Mouse (Mus musculus): ENCODE results near the gene Pdlim7.
A peak's percentile ranks its signal among the peaks of the same experiment; 100 is the strongest.

The Pdlim7 gene

DNA sequence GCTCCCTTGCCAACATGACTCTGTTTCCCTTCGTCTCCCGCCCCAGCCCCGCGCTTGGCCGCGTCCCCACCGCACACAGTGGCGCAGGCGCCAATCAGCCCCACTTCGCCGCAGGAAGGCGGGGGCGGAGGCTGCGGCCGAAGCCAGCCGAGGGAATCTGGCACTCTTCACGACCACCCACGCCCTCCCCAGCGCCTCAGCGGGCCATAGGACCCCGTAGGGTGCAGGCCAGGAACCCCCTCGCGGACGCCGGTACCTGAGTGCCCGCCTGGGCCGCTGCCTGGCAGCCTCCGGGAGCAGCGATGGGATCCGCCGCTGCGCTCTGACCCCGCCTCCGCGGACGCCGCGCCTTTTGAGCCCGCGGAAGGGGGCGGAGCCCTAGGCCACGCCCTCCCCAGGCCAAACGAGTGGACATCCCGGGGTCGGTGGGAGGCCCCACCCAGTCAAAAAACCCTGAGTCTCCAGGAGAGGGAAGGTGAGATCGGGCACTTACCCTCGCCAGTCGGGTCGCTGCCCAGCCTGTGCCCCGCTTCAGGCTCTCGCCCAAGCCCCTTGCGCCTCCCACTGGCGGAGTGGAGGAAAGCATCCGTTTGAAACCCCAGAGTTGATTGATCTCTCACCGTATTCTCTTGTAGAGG lies at the start of gene Pdlim7:
Gene Pdlim7 (minus strand): TSS at position 566 of the 638 bp plus-strand sequence.
- DNase-seq (ENCODE audit: low read depth, low spot score) = peak; percentile 74

DNA sequence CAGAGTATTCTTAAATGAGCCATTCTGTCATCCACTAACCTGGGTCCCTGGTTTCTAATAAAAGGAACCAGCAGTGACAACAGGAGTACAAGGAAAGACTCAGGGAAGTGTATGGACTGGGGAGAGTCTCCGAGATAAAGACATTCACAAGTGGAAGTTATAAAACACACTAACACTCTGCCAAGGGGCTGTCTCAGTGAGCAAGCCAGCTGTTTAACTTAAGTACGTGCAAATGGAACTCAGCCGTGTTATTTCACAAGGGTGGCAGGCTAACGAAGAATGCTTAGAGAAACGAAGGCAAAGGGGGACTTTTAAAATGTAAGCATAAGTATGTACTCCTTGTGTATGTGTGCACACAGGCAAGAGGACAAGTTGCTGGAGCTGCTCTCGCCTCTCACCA lies 44.0 kb upstream of the Pdlim7 start:
- no peak for DNase-seq (ENCODE audit: low read depth, low spot score)

DNA sequence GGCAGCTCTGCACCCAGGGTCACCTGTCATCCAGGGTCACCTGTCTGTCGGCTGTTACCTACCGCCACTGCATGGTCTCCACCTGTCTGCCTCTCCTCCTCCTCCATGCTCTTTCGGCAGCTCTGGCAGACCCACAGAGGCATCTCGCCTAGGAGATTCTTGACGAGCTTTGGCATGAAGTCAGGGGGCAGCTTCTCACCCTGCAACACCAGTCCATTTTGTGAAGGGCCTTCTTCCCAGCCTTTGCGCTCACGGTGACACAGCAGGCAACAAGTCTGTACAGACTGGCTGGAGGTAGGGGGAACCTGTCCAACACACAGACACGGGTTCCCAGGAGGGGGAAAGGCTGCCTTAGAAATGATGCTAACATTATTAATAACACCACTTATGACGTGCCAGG lies 42.4 kb upstream of the Pdlim7 start:
- DNase-seq (ENCODE audit: low read depth, low spot score) = no peak

DNA sequence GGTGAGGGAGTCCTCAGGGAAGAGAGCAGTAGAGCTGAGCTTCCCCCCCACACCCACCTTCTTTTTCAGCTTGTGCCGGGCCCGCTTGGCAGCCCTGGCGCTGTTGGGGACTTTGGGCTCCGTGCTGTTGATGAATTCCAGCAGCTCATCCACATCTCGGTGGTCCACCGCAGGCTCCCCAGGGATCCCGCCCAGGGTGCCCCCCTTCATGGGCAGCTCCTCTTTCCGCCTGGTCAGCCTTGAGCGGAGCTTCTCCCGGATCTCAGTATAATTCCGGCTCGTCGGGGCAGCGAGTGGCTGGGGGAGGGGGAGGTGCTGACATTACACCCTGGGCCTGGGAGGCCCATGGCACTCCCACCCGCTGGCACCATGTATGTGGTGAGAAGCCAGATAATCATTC lies 35.6 kb upstream of the Pdlim7 start:
- DNase-seq (ENCODE audit: low read depth, low spot score) = no peak

DNA sequence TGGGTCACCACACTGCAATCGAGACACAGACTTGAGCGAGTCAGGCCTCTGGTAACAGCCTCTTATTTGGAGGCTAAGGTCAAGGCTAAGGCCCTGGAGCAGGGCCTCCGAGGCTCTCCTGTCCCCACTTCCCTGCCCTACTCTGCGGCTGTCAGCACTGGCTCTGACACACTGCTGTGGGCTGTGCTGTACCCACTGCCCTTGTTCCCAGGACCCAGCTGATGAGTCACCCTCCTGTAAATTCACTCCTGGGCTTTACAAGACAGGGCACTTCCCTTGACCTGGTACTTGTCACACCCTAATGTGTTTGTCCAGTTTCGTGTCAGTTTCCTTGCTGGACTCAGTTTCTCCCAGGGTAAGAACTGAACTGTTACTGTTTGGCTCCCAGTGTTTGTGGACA lies 35.0 kb upstream of the Pdlim7 start:
- DNase-seq (ENCODE audit: low read depth, low spot score) = no peak

DNA sequence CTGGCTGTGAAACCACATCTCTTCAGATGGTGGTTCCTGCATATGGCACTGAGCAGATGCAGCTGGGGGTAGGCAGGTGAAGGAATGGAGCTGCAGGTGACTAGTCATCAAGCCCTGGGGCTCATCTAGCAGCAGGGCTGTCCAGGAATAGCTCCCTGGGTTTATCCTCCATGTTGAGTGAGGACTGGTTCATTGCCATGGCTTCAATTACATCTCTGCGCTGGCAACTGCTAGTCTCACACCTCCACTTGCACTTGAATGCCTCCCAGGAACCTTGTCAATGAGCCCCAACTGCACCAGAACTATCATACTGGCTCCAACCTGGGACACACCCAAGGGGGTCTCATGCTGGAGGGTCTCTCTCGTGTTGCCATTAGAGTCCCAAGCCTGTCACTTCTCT lies 34.4 kb upstream of the Pdlim7 start:
- no peak for DNase-seq (ENCODE audit: low read depth, low spot score)

DNA sequence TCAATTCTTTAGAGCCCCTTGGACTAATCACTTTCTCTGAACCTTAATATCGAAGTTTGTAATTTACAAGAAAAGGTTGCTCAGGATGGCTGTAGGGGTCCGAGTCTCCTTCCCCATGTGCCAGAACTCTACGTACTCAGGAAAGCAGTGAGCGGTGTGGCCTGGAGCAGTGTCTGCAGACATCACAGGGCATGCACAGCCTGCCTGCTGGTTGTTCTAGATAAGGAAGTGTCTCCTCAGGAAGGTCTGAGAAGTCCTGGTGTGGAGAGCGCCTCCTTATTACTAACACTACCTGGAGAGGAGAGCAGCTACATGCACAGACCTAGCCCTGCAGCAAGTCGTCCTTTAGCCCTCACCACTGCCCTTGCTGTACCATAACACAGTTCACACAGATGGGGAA lies 31.3 kb upstream of the Pdlim7 start:
- no peak for DNase-seq (ENCODE audit: low read depth, low spot score)

DNA sequence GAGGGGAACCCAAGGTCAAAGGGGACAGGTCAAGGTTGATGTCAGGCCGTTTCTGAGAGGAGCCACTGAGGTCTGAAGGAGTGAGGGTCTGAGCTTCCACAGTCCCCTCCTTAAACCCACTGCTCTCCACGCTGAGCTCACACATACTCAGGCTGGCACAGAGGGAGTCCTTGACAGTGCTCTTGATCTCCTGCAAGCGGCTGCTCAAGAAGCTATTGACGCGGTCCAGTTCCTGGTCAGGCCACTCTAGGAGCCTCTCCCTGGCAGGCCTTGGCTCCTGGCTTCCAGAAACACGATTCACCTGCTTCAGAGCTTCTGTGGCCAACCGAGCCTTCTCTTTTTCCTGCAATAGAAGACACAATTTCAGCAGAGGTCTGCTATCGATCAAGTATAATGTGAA lies 30.0 kb upstream of the Pdlim7 start:
- DNase-seq (ENCODE audit: low read depth, low spot score) = no peak

DNA sequence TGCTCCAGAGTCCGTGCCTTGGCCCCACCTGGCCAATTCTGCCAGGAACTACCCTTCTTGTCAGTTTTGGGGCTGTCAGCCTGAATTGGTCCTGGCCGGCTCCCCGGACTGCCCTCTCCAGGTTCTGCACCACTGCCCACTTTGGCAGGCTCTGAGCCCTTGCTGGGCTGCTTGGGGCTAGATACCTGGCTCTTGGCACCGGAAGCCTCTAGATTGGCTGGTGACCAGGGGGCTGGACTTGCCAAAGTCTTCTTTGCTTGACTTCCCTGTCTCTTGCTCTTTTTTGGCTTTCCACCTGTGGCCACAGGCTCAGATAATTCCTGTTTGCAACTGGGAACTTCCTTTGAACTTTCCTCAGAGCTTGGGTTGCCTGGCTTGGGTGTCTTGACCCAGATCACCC lies 29.4 kb upstream of the Pdlim7 start:
- no peak for DNase-seq (ENCODE audit: low read depth, low spot score)

DNA sequence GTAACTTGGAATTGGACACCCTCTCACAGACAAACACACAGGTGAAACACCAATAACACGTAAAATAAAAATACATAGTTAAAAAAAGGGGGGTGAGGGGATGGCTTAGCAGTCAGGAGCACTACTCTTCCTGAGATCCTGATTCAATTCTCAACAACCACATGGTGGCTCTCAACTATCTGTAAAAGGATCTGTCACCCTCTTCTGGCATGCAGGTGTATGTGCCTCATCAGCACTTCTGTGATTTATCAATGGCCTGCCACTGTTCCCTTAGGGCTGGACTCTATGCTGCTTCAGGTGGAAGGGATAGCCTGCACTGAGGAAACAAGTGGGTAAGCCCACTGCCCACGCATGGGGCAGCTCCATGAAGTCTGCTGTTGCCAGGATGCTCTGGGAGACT lies 27.5 kb upstream of the Pdlim7 start:
- no peak for DNase-seq (ENCODE audit: low read depth, low spot score)

DNA sequence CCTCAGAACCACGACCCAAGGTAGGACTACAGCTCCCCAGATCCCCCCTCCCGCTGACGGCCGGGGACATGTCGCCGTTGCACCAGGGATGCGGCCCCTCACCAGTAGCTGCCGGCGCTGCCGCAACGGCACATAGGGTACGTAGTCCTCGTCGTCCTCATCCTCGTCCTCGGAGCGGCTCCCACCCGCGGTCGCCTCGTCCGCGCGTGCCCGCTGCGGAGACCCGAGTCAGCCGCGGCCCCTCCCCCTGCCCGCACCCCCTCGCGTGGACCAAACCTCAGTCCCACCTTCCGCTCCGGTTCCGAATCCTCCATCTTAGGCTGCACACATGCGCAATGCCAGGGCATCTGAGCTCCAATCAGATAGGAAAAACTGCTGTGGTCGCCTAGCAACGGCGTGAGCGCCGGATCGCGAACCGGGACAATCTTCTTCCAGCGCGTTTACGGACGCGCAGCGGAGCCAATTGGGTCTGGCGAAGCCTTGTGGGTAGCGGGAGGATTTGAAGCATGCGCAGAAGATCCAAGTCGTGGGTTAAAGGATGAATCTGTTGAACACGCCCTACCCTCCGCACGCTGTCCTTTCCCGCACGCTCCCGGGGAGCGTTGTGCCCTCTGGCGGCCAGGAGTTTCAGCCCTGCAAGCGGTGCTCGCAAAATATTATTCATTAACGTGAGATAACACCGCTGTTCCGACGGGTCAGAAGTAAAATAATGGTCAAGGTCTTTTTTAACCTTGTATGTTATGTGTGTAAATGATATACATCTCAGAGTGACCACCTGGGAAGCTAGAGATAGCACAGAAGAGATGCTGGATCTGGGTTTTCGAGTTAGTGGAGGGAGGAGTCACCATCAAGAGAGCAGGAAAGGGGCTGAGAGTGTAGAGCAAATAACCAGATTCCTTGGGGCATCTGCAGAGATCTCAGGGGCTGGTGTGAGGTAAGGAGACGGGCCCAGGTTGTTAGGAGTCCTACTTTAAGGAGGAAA lies 23.0 kb upstream of the Pdlim7 start, which contains the start of gene Ddx41:
Gene Ddx41 (minus strand): TSS at position 465 of the 982 bp plus-strand sequence.
- DNase-seq (ENCODE audit: low read depth, low spot score) = peak; percentile 99

DNA sequence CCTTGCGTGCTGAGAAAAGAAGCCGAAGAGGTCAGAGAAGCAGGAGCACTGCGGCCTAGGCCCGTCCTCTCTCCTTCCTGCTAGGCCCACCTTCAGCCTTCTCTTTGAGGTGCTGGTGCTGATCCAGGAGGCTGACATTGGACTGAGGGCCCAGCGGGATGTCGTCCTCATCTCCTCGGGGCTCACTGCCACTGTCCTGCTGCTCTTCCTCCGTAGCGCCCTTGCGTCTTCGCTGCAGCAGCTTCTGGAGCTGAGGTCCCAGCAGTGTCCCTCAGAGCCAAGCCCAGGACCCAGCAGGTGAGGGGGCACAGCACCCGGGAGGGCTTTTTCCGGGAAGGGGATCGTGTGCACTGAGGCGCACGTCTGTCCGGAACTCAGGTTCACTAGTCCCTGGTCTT lies 22.3 kb upstream of the Pdlim7 start:
- no peak for DNase-seq (ENCODE audit: low read depth, low spot score)

DNA sequence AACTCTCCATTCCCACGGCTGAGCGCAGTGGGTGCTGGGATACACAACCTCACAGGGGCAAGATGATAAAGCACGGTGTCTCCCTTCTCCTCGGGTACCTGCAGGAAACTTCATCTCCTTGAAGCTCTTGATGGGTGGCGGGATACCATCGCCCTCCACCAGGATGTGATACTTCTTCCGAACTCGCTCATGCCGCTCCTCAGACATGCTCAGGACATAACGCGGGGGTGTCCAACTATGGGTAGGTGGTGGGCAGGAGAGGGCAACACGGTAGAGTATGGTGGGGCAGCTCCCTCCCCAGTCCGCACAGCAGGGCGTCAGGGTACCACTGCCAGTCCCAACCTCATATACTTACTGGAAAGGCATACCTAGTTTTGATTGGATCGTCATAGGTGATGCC lies 21.7 kb upstream of the Pdlim7 start:
- no peak for DNase-seq (ENCODE audit: low read depth, low spot score)

DNA sequence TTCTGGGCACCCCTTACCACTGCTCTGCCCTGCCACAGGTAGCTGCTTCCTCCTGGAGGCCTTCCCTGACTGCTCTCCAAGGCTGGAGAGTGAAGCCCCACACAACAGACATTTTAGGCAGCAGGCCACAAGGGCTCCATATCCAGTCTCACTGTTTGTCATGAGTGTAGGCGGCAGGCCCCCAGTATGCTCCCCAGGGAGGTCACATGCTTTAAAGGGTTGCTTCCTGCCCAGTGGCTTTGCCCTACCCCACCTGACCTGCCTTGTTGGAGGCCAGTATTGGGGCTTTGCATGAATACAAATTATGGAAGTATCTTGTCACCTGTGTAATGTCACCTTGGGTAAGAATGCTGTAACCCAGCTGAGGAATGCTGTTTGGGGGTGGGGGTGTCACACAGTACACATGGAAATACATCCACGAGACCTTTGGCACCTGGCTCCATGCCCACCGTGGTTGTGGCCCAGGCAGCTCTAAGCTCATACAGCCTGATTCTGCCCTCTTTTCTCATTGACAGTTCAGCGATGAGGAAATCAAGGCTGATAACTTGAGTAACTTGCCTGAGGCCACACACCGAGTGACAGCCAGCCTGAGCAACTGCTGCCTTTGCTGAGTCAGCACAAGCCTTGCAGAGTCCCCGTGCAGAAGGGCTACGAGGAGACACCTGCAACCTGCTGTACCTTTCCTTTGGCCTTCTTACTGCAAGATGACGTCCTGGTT lies 15.9 kb upstream of the Pdlim7 start, which contains the start of gene Dok3:
Gene Dok3 (minus strand): TSS at position 99 of the 718 bp plus-strand sequence.
- no peak for DNase-seq (ENCODE audit: low read depth, low spot score)

DNA sequence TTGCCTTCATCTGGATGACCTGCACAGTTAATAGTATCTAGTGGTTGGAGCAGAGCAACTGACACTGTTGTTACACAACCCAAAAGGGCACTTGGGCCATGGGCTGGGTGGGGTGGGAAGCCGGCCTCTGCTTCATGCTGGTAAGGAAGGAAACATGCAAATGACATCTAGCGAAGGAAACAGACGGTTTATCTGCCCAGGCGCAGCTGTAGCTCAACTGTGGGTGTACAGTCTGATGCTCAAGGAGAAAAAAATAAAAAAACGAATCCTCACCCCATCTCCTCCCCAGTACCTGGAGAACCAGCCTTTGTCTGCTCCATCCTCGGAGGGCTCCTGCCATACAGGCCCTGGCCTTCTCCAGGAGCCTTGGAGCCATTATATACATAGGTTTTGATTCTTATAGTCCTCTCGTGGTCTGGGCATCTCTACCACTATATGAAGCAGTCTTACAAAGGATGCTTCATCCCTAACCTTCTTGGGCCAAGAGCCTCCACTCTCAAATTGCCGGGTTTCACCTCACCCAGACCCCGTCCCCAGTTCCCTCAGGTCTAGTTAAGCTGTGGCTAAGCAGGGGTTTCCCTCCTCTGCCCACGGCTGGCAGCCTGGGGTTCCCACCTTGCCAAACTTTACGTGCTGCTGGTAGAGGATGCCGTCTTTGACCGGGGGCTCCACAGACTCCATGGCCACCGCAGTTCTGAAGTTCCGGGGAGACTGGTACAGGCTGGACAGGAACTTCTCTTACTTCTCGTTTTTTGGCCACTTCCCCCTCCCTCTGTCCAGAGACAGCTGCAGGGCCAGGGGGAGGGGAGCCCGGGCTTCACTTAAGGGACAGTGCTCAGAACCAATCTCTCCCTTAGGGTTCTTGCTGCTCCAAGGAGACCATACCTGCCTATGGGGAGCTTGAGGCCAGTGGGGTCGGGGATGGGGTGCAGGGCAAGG lies 14.6 kb upstream of the Pdlim7 start:
- DNase-seq (ENCODE audit: low read depth, low spot score) = no peak

DNA sequence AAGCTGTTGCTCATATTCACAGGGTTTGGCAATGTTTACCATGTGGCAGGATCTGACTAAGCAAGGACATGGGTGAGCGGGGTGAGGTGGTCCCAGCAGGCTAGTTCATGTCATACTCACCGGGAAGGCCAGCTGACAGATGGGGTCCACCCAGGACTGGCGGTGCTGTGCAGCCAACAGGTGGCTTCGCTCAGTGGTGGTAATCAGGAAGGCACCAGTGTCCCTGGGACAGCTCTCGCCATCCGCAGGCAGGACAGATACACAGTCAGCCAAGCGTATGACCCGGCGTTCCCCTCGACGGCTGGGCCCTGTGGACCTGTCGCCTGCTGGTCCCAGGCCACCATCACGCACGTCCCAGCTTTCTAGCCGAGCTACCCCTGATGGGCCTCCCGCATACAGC lies 13.7 kb upstream of the Pdlim7 start:
- no peak for DNase-seq (ENCODE audit: low read depth, low spot score)

DNA sequence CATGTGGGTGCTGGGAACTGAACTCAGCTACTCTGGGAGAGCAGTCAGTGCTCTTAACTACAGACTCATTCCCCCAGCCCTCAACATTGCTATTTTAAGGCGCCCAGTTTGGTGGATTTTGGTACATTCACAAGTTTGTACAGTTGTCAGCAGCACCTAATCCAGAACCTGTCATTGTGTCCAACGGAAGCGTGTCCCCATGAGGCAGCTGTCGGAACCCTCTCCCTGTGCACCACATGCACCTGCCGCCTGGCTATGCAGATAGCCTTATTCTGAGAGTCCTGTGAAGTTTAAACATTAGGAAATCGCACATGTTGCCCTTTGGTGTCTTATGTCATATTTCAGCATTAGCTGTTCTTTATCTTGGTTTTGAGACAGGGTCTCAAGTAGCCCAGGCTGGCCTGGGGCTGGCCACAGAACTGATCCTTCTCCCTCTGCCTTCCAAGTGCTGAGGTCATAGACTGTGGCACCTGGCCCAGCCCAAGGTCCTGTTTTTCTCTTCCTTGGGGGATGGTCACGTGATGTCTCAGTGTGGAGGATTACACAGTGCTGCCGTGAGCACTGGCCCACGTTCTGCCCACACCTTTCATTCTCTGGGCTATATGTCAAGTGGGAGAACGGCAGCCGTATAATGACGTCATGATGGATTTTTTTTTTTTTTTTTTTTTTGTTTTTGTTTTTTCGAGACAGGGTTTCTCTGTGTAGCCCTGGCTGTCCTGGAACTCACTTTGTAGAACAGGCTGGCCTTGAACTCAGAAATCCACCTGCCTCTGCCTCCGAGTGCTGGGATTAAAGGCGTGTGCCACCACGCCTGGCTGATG lies 12.5 kb upstream of the Pdlim7 start:
- no peak for DNase-seq (ENCODE audit: low read depth, low spot score)

DNA sequence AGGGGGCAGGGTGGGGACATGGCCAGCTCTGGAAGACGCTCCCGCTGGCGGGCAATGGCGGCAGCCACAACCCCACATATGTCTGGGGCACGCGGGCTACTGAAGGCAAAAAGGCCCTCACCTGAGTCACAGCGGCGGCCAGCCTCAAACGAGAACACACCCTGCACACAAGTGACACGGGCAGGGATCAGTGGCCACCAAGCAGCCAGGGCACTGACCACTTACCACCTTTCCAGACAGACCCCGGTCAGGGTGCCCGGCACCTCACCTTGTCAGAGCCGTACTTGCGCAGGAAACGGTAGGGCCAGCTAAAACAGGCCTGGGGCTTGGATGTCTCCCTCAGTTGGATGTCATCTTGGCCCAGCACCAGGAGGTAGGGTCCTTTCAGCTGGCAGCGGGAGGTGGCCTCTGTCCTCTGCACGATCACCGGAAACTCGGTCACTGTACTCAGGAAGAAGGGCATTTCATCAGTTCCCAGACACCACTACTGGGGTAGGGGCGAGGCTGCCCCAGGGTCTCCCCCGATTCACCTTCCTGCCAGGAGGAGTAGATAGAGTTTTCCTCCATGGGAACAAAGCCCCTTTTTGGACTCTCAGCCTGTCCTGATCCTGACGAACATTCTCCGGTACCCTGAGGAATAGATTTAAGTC lies 10.6 kb upstream of the Pdlim7 start:
- no peak for DNase-seq (ENCODE audit: low read depth, low spot score)

DNA sequence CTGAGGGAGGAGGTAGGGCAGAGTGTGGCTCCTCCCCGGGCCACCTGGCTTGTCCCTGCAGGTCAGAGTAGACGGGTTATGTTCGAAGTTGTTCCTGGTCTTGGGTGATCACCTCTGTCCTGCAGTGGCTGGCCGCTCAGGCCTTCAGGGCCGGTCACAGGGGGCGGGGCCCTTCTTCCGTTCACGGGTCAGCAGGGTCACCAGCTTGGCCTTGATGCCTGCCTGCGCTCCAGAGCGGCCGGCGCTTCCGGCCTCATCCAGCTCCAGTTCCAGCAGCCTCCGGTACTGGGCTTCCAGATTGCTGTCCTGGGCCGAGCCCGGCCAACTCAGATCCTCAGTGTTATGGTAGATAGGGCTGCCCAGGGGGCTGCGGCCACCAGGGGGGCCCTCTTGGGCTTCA lies 9.8 kb upstream of the Pdlim7 start:
- DNase-seq (ENCODE audit: low read depth, low spot score) = no peak

DNA sequence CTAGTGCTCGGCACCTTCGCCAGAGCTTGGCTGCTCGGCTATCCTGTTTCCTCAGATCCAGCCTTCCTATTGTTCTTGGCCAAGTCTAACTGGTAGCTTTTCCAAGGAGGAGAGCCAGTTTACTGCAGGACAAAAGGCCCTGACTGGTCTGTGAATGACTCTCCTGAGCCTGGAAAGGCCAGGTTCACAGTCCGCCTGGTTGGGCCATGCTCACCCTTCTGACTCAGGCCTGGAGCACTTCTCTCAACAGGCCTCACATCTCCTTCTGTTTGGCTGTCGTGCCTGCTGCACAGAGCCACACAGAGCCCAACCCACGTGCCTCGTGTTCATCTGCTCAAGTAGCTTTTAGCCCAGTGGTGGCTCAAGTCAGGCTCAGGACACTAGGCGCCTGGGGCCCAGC lies 9.3 kb upstream of the Pdlim7 start:
- DNase-seq (ENCODE audit: low read depth, low spot score) = no peak

All from WW6 (cell line).